Mouse (Mus musculus): Measurements from ENCODE around the gene Gja6. TPM values are rescaled to one million over a fixed set of nuclear protein-coding genes. Genes with fewer than 3 reads are reported as not detected.

Gja6 gene
- polyA plus RNA-seq, 1 experiment from 2014 or later: 0.59 TPM

- H3K36me3 ChIP-seq: no peaks in the 10 kb centered on the region
- no peaks in the 10 kb centered on the region for H3K9me3 ChIP-seq
- H3K4me3 ChIP-seq (replicated peaks): no peak overlapping the region
- H3K9ac ChIP-seq: no peak overlapping the region
- no peak overlapping the region for H3K4me2 ChIP-seq
- 0 out of 2 replicates have a peak, but pooled peaks cover 3% of the 10 kb centered on the region for H3K27me3 ChIP-seq (replicated peaks)
- H3K4me1 ChIP-seq: no peaks in the 10 kb centered on the region
- no peak overlapping the region for H3K27ac ChIP-seq
- ATAC-seq (ENCODE audit: insufficient read depth, low FRiP score, low read depth): no peak
- WGBS: 82% methylated on average over 2 of the region's 2 CpGs
Observed at GRCm38 (mm10) chrX:160886301-160886700, 20.6 kb downstream of the Gja6 start.

DNA sequence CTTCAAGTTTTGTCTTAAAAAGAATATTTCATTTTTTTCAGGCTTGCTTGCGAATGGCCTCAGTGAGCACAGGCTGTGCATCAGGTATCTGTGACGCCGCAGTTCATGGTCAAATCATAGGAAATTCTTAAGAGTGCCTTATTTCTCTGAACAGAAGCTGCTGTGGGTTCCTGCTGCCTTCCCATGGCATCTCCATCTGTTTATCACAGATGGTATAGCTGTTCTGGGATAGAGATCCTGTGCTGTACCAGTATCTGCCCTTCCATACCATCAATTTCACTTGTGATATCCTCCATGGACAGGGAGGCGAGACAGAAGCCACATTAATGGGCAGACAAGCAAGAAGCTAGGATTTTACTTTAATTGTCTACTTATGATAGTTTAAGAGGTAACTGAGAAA is 40.3 kb downstream of the Gja6 start:
- Histone ChIP-seq H3K9me3 (no peaks in the 10 kb centered on the region), H3K27me3 (replicated peaks) (no peaks in the 10 kb centered on the region), H3K36me3 (no peaks in the 10 kb centered on the region), H3K4me3 (replicated peaks) (no peak overlapping the region), H3K4me1 (no peaks in the 10 kb centered on the region), H3K27ac (no peak overlapping the region), H3K9ac (no peak overlapping the region), H3K4me2 (no peak overlapping the region)
- WGBS: 96% methylated on average over 4 of the region's 4 CpGs
- no peak for ATAC-seq (ENCODE audit: insufficient read depth, low FRiP score, low read depth)

DNA sequence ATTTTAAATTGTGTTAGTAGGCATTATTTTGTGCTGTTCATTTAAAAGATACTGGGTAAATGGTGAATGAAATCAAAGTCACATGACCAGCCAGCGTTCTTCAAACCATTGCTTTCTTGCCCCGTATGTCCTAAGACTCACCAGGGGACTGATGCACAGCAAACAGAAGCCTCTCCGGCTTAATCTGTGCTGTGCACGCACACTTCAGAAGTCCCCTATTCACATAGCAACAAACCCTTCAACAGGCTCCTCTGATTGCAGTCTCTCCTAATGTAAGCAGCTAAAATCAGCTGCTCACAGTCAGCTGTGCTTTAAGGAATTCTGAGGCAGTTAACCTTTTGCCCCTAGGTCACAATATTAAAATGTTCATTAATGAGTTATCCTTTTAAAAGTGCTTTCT is 41.8 kb downstream of the Gja6 start:
- Histone ChIP-seq H3K9ac (no peak overlapping the region), H3K4me3 (replicated peaks) (no peak overlapping the region), H3K27ac (no peak overlapping the region), H3K27me3 (replicated peaks) (no peaks in the 10 kb centered on the region), H3K4me2 (no peak overlapping the region), H3K9me3 (no peaks in the 10 kb centered on the region), H3K36me3 (no peaks in the 10 kb centered on the region), H3K4me1 (no peaks in the 10 kb centered on the region)
- ATAC-seq (ENCODE audit: insufficient read depth, low FRiP score, low read depth): no peak
- 84% methylated on average over 4 of the region's 4 CpGs for WGBS

- H3K36me3 ChIP-seq: no peaks in the 10 kb centered on the region
- ATAC-seq (ENCODE audit: insufficient read depth, low FRiP score, low read depth): no peak
- no peak overlapping the region for H3K4me3 ChIP-seq (replicated peaks)
- no peak overlapping the region for H3K4me2 ChIP-seq
- no peak overlapping the region for H3K27ac ChIP-seq
- WGBS: 76% methylated on average over 4 of the region's 4 CpGs
- no peak overlapping the region for H3K9ac ChIP-seq
- no peaks in the 10 kb centered on the region for H3K27me3 ChIP-seq (replicated peaks)
- no peaks in the 10 kb centered on the region for H3K4me1 ChIP-seq
- H3K9me3 ChIP-seq: no peaks in the 10 kb centered on the region
Observed at GRCm38 (mm10) chrX:160863689-160864383, 43.0 kb downstream of the Gja6 start.

Other genes starting within 250 kb of the Gja6 start
- 0.06 and 0.17 TPM in 2 replicates for gene Ppef1, start 171.3 kb downstream of the Gja6 start, polyA plus RNA-seq (2015; fragmentation: Nextera tagmentation; extraction: Ambion mirVana)
- gene Rs1, start 139.0 kb downstream of the Gja6 start, polyA plus RNA-seq (2015; fragmentation: Nextera tagmentation; extraction: Ambion mirVana): 0.03 TPM in 1 of 2 replicates, not detected in the other
- 2.6 and 3.1 TPM in 2 replicates for gene Cdkl5, start 87.7 kb upstream of the Gja6 start, polyA plus RNA-seq (2015; fragmentation: Nextera tagmentation; extraction: Ambion mirVana)
- gene Scml2, start 210.1 kb upstream of the Gja6 start, polyA plus RNA-seq (2015; fragmentation: Nextera tagmentation; extraction: Ambion mirVana): 2.9 and 3.1 TPM in 2 replicates

Measured in stomach, embryonic 15.5 days (tissue).